Mouse (Mus musculus) adrenal gland, postnatal 36 days (tissue): ENCODE results near the gene Ccdc158. TPM values are rescaled to one million over a fixed set of nuclear protein-coding genes. Genes with fewer than 3 reads are reported as not detected.

Experiments
- DNase-seq, 2 experiments: peaks; one replicate each; pipeline ENCODE4 v3.0.0; 2021; ENCODE audit warnings: mixed read lengths in 1 of 2
- total RNA-seq, 2 experiments: library from RNA; stranded (reverse); gene quantifications; 2 replicates each; pipeline ENCODE4 v1.2.3; 2021

The Ccdc158 gene
- total RNA-seq, 2 experiments from 2014 or later = 0.16 to 0.23 TPM

DNA sequence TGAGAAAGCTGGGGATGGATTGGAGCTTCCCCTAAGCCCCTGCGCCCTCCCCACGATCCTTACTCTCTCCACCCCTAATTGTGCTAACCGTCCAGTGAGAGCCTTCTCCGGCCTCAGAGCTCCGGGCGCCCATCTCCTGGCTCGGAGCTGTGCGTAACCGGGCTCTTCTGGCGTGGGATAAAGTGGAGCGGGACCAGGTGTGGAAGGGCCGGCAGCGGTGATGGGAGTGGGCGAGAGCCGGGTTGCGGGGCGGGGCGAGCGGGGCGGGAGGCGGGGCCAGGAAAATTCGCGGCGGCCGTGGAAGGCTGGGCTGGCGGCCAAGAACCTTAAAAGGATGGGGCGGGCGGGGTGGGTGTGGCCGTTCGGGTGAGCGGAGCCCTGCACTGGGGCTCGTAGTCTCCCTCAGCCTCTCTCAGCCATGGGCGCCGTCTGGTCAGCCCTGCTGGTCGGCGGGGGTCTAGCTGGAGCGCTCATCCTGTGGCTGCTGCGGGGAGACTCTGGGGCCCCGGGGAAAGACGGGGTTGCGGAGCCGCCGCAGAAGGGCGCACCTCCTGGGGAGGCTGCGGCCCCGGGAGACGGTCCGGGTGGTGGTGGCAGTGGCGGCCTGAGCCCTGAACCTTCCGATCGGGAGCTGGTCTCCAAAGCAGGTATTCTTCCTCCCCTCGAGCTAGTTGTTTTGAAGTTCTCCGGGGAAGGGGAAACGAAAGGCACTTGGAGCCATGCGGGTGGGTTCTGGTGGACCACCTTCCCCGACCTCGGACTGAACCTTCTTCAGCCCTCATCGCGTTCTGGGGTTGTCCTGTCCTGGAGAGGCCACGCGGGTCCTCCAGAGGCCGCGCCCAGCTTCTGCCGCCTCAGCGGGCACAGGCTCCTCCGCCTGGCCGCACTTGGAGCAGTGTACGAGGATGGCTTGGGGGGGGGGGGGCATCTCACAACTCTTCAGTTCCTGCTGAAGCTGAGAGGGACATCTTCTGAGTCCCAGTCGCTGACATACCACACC, 72.1 kb downstream of the Ccdc158 start, which contains the start of gene Stbd1:
TSS of gene Stbd1 (plus strand) at position 351 of the 1,000 bp plus-strand sequence.
- DNase-seq = peak; percentile 79 to 85

GRCm38 (mm10) chr5:92599030-92599429, 76.0 kb downstream of the Ccdc158 start:
- peak; percentile 79 to 86 for DNase-seq

DNA sequence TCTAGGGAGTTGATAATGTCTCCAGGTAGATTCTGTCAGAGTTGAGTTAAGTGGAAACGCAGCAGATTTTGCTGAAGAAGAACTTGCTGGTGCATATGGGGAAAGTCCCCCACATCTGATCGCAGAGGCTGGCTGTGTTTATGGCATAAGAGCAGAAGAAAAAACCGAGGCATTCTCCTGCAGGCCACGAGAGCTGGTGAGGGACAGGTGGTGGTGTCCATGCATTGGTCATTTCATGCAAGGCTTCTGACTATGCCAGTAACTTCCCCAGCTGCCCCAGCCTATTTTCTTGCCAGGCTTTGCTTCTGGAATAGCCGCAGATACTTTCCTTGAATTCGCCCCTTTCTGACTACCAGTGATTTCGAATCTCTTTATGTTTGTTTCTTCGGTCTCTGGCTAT, 78.2 kb downstream of the Ccdc158 start:
- no peak for DNase-seq

DNA sequence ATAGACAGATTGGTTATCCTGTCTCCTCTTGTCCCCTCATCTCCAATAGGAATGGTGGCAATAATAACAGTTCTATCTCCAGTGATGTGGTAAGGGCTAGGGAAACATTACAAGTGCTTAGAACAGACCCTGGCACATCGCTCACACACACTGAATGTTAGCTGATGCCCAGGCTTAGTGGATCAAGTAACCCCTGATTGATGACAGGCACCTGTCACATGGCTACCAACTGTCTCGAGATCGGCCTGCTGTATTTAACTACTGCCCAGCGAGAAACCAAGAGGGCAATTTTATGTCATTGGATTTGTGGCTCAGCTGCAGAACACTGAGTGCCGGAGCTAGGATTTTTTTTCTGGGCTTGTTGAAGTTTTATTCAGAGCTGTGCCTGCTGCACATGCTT, 80.0 kb downstream of the Ccdc158 start:
- no peak for DNase-seq

DNA sequence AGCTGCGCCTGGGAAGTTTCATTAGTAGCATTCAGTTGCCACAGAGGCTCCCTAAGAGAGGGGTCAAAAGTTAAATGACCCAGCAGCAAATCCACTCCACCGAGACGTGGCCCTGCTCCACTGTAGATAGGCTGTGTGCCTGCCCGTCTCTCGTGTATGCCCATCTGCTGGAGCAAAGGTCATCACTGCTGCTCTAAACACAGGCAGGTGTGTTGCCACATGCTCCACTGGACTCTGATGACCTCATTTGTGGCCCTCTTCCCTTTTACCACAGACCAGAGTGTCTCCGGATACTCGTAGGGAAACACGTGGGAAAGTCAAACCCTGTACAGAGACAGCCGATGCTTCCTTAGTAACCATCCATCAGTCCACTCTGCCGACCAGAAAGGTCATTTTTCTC, 89.1 kb downstream of the Ccdc158 start:
- no peak for DNase-seq

GRCm38 (mm10) chr5:92579559-92579958, 95.5 kb downstream of the Ccdc158 start:
- no peak for DNase-seq

GRCm38 (mm10) chr5:92571232-92571631, 103.8 kb downstream of the Ccdc158 start:
- DNase-seq = no peak

DNA sequence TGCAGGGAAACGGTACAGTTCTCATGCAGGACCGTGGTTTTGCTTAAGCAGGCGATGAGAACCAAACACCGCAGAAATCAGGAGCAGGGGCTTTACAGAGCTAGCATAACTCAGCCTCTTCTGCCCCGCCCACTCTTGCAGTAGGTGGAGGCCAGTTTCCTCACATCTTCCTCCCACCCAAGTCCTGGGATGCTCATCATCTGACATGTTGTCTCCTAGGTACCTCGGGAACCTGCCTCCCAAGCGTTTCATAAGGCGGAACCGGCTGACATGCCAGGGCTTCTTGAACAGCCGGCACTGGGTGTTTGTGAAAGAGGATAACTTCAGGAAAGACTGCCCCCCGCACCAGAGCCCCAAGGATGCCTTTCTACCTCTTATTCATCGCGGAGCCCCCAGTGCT, 113.1 kb downstream of the Ccdc158 start:
- DNase-seq = no peak

DNA sequence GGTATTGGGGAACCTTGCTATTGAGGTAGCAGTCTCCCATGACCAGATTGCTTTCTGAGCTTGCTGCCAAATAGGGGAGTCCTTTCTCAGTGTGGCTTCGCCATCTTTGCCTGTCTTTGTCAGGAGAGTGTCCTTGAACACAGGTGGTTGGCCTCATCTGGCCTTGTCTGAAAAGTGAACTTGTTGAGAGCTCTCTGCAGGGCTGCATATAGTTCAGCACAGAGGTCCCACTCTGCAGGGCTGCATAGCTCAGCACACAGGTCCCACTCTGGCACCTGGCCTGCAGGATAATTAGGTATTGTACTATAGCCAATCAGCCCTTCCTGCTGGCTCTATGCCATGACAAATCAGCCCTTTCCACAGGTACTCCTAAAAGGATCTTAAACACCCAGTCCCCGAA, 114.9 kb downstream of the Ccdc158 start:
- DNase-seq = no peak

Other genes with a start within 250 kb of the Ccdc158 start
- gene Nup54, start 240.1 kb downstream of the Ccdc158 start, total RNA-seq = 10 to 100 TPM; 28.4 to 31.3 TPM
- gene Scarb2, start 168.4 kb downstream of the Ccdc158 start, total RNA-seq = 10 to 100 TPM; 50.4 to 74.4 TPM
- gene Fam47e, start 120.2 kb downstream of the Ccdc158 start, total RNA-seq = not detected
- gene Stbd1, start 72.2 kb downstream of the Ccdc158 start, total RNA-seq = 1 to 10 TPM; 3.9 to 5.6 TPM
- 1 to 10 TPM; 8.1 to 9.5 TPM for gene Shroom3, start 8.2 kb upstream of the Ccdc158 start, total RNA-seq